Mouse (Mus musculus) small intestine, adult 2 months (tissue): ENCODE measurements at regions not wholly inside any gene's neighbourhood (a gene's known extent, or its start where the extent isn't known, plus 50 kb on each side); places are given as distances from the start of the nearest gene placed in this dataset.

Experiments
- CTCF ChIP-seq: fragments of 200-500 bp; IDR thresholded peaks from 2 replicates; pipeline ENCODE4 v1.5.1; 2012; ENCODE audit warnings: low read depth, mild to moderate bottlenecking, control low read depth, inconsistent platforms, low read length, moderate library complexity, mixed read lengths; ENCODE audit not compliant: insufficient replicate concordance, insufficient read length; ENCODE audit errors: extremely low read depth
- POLR2A ChIP-seq: fragments of 200-500 bp; IDR thresholded peaks from 2 replicates; pipeline ENCODE4 v1.6.1; 2012; ENCODE audit warnings: low read depth, mild to moderate bottlenecking, control low read depth, inconsistent platforms, low read length, moderate library complexity

- TF ChIP-seq POLR2A, result no peak
- no peak for TF ChIP-seq CTCF
Measured at GRCm38 (mm10) chr4:81539551-81539950, 96.9 kb upstream of the Mpdz start.
